ENCODE assay signal across 8 mouse cellular contexts in the genomic region with DNA sequence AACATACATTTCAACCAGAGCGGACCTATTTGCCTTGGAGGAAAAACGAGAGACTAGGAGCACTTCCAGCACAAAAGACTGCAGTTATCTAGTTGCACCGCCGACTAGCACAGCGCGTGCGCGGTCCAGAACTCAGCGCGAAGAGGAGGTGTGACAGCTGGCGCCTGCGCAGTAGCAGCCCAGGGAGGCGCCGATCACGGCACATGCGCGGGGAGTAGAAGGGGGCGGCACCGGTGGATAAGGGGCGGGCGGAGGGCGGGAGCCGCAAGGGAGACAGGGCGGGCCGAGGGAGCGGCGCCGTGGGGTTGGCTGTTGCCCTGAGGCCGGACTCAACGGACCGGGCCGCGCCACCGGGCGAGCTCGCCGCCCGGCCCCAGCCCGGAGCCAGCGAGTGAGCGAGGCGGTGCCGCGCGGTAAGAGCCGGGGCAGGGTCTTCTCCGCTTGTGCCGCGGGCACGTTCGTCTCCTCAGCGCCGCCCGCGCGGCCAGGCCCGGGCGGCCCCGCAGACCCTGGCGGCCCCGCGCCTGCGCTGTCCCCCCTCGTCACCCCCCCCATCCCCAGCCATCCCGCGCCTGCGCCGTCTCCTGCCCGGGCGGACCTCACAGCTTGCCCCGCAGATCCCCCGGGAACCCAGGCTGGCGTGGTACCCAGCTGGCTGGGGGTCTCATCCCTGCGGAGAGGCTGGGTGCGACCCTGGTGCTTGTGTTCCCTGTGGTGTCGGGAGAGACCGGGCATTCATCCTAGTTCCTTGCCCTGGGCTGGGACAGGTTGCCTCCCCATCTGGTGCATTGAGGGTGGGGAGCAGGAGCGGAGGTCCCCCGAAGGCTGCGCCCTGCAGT. TPM values are rescaled to one million over a fixed set of nuclear protein-coding genes. Genes with fewer than 3 reads are reported as not detected.
DNase-seq lines count a peak whose midpoint lies in the region; ATAC-seq lines count a peak whose summit lies in the region.

Gene Specc1l (plus strand): TSS at position 267 of the 839 bp plus-strand sequence.

- peak within 1 kb of the TSS; percentile 67 for H3K4me2 ChIP-seq in hindbrain, embryonic 11.5 days (replicated peaks; ENCODE audit: low read depth, low read length)

- peak; percentile 99 for DNase-seq in MN1 (ENCODE audit: low spot score)
- DNase-seq in cerebellum, adult 9-10 months, result peak; percentile 96
- peak; percentile 89 to 96 for DNase-seq in frontal cortex, adult 2 months (ENCODE audit: extremely low spot score in 1 of 2, low spot score in 1 of 2)
- peak; percentile 97 for DNase-seq in hindbrain, embryonic 11.5 days (ENCODE audit: low spot score)
- DNase-seq in layer of hippocampus, postnatal 10 days (ENCODE audit: low spot score in 2 of 2), result peak; percentile 93 to 97
- DNase-seq in lung, postnatal 10 days, result peak; percentile 97
- DNase-seq in ovary, postnatal 36 days (ENCODE audit: low spot score), result peak; percentile 98
- peak; percentile 97 for DNase-seq in thymus, postnatal 25 days

- H3K9ac ChIP-seq in hindbrain, embryonic 11.5 days (ENCODE audit: low read depth, low read length), result peak within 1 kb of the TSS; percentile 90

- H3K9me3 ChIP-seq in hindbrain, embryonic 11.5 days (ENCODE audit: control insufficient read depth, low read length), result no peaks in the 10 kb centered on the region

- no peaks in the 10 kb centered on the region for H3K4me1 ChIP-seq in hindbrain, embryonic 11.5 days (replicated peaks; ENCODE audit: control insufficient read depth, insufficient read depth, low read length)

- peak; percentile 99 for ATAC-seq in hindbrain, embryonic 11.5 days (ENCODE audit: low FRiP score)

- no peaks in the 10 kb centered on the region for H3K27me3 ChIP-seq in hindbrain, embryonic 11.5 days (ENCODE audit: control insufficient read depth, insufficient read depth, low read length)

- peak within 1 kb of the TSS; percentile 77 for H3K4me3 ChIP-seq in hindbrain, embryonic 11.5 days (ENCODE audit: low read depth, low read length)

- peak within 1 kb of the TSS; percentile 97 for H3K27ac ChIP-seq in hindbrain, embryonic 11.5 days (ENCODE audit: low read depth, low read length)

- under 1% methylated on average over 35 of the region's 80 CpGs for WGBS in hindbrain, embryonic 11.5 days

- no peaks in the 10 kb centered on the region for H3K36me3 ChIP-seq in hindbrain, embryonic 11.5 days (ENCODE audit: control insufficient read depth, insufficient read depth, low read length)

RNA-seq across cellular contexts. Expression of gene Specc1l, which starts in this region (rescaled TPM):
- polyA plus RNA-seq in frontal cortex, adult 2 months (2012; rRNA removed), result 26.3 and 29.6 TPM in 2 replicates
- 21.5 and 27.3 TPM in 2 replicates for polyA plus RNA-seq in hindbrain, embryonic 11.5 days (2014; fragmentation: Nextera tagmentation; extraction: Ambion mirVana)
- 10 to 100 TPM; 45.9 to 47.3 TPM for total RNA-seq in layer of hippocampus, postnatal 10 days (2021)

Comparison
In these comparisons a context has a peak if more than half of its experiments do, and no peak if none do; other contexts are left out.
1. Peak in every context shown above with its lines: DNase-seq, ATAC-seq, H3K4me3 ChIP-seq and H3K27ac ChIP-seq.